Comparison of ENCODE assay signal across 8 mouse cellular contexts in the genomic region with DNA sequence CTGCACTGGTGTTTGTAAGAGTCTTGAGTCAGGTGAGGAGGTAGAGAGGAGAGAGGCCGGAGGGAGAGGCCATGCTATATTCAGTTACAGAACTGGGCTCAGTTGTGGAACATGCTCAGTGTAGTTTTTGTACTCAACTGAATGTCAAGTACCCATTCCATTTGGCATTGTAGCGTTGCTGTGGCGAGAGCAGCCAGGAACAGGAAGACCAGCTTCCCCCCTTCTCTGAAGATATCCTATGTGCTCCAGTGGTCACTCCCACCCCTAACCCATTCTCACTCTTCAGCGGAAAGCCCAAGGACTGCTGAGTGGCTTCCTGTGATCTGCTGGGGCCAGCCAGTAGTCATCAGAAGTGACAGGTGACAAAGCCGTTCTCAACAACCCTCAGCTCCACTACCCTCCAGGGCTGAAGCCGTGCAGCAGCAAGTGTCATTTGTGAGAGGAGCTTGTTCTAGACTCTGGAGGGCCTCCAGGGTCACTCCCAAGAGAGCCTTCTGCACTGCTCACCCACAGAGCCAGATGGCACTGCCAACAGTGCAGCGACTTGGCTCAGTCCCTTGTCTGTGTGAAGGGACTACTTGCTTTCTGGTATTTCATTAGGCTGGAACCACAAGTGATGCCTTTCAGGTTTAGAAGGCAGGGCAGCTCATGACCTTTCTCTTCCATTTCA.
DNase-seq lines count a peak whose midpoint lies in the region.

No protein-coding gene starts in this region.

- 68% methylated on average over 7 of the region's 7 CpGs for WGBS in limb, embryonic 10.5 days

- intact Hi-C loops in gastrocnemius, postnatal 14 days (cut with DNase I; ENCODE audit: low total_unique reads), result no loop called here
- intact Hi-C loops in left cerebral cortex, postnatal 10 days (cut with DNase I), result no loop called here

- no peaks in the 10 kb centered on the region for H3K9me3 ChIP-seq in limb, embryonic 10.5 days (replicated peaks)

- H3K27me3 ChIP-seq in limb, embryonic 10.5 days (ENCODE audit: low read depth, poor library complexity, severe bottlenecking), result no peaks in the 10 kb centered on the region

- DNase-seq in kidney, adult 11 months, result peak; percentile 6
- DNase-seq in kidney, postnatal 14 days, result no peak
- peak; percentile 76 for DNase-seq in adrenal gland, postnatal 10 days
- DNase-seq in gastrocnemius, postnatal 14 days, result peak; percentile 56
- DNase-seq in left cerebral cortex, postnatal 10 days (ENCODE audit: extremely low spot score in 1 of 2, low spot score in 2 of 2), result peak; percentile 16 to 33
- no peak for DNase-seq in urinary bladder, postnatal 14 days (ENCODE audit: low spot score)
- DNase-seq in limb, embryonic 10.5 days (ENCODE audit: low spot score), result no peak
- no peak for DNase-seq in frontal cortex, postnatal 14 days (ENCODE audit: low spot score in 2 of 2)

- H3K27ac ChIP-seq in limb, embryonic 10.5 days, result no peak overlapping the region

- H3K4me1 ChIP-seq in limb, embryonic 10.5 days, result peaks cover 7% of the 10 kb centered on the region; the same call in 1 of the 2 replicates

- no peaks in the 10 kb centered on the region for H3K36me3 ChIP-seq in limb, embryonic 10.5 days

- no peak overlapping the region for H3K4me3 ChIP-seq in limb, embryonic 10.5 days

Comparison
In these comparisons a context has a peak if more than half of its experiments do, and no peak if none do; other contexts are left out.
1. DNase-seq: peak in kidney, adult 11 months (single experiment), adrenal gland, postnatal 10 days (single experiment), gastrocnemius, postnatal 14 days (single experiment) and left cerebral cortex, postnatal 10 days (2 of 2); none in kidney, postnatal 14 days (single experiment), urinary bladder, postnatal 14 days (single experiment), limb, embryonic 10.5 days (single experiment) and frontal cortex, postnatal 14 days (0 of 2).